Mouse (Mus musculus) testis, adult 2 months (tissue): ENCODE results near the gene Gpatch2l. TPM values are rescaled to one million over a fixed set of nuclear protein-coding genes. Genes with fewer than 3 reads are reported as not detected.
A peak's percentile ranks its signal among the peaks of the same experiment; 100 is the strongest.

Experiments used
- H3K27ac ChIP-seq: fragments of 200-500 bp; 2 replicates; pipeline ENCODE4 v1.5.1; 2012; ENCODE audit warnings: low read depth, low read length; ENCODE audit not compliant: control insufficient read depth, insufficient read depth
- H3K27me3 ChIP-seq: fragments of 200-500 bp; 2 replicates; pipeline ENCODE4 v1.6.1; 2012; ENCODE audit warnings: mild to moderate bottlenecking, low read length, moderate library complexity; ENCODE audit not compliant: control insufficient read depth, insufficient read depth
- H3K36me3 ChIP-seq: fragments of 200-500 bp; 2 replicates; pipeline ENCODE4 v1.6.1; 2012; ENCODE audit warnings: mild to moderate bottlenecking, low read length; ENCODE audit not compliant: control insufficient read depth, insufficient read depth
- H3K4me1 ChIP-seq: fragments of 200-500 bp; 2 replicates; pipeline ENCODE4 v1.6.1; 2012; ENCODE audit warnings: low read length; ENCODE audit not compliant: control insufficient read depth, insufficient read depth
- H3K4me3 ChIP-seq: fragments of 200-500 bp; 2 replicates; pipeline ENCODE4 v1.5.1; 2012; ENCODE audit warnings: low read depth, mild to moderate bottlenecking, low read length, moderate library complexity, mixed read lengths; ENCODE audit not compliant: control insufficient read depth
- CTCF ChIP-seq: fragments of 200-500 bp; IDR thresholded peaks from 2 replicates; pipeline ENCODE4 v1.5.1; 2012; ENCODE audit warnings: low read depth, mild to moderate bottlenecking, inconsistent platforms, low read length, moderate library complexity; ENCODE audit not compliant: control insufficient read depth, insufficient read depth, insufficient replicate concordance
- POLR2A ChIP-seq: fragments of 200-500 bp; IDR thresholded peaks from 2 replicates; pipeline ENCODE4 v1.6.1; 2012; ENCODE audit warnings: low read depth, mild to moderate bottlenecking, inconsistent platforms, low read length, moderate library complexity; ENCODE audit not compliant: control insufficient read depth
- polyA plus RNA-seq: library from polyadenylated mRNA; depleted of rRNA; stranded (reverse); fragments of >200 nt; gene quantifications from 2 replicates; pipeline ENCODE4 v1.2.3, GENCODE M21; 2012

Gpatch2l gene
- polyA plus RNA-seq, 1 experiment, result 14.5 TPM

GRCm38 (mm10) chr12:86285704-86286103 is 44.0 kb downstream of the Gpatch2l start:
- Histone ChIP-seq H3K27me3 (no peaks in the 10 kb centered on the region), H3K4me3 (no peak overlapping the region), H3K27ac (no peak overlapping the region), H3K4me1 (no peaks in the 10 kb centered on the region), H3K36me3 (peaks cover 2% of the 10 kb centered on the region)
- no peak for TF ChIP-seq CTCF
- TF ChIP-seq POLR2A, result no peak

GRCm38 (mm10) chr12:86297450-86297849 is 55.8 kb downstream of the Gpatch2l start:
- H3K4me3 ChIP-seq, result no peak overlapping the region
- no peak for TF ChIP-seq CTCF
- no peak for TF ChIP-seq POLR2A
- H3K27ac ChIP-seq, result no peak overlapping the region
- H3K27me3 ChIP-seq, result no peaks in the 10 kb centered on the region
- H3K4me1 ChIP-seq, result no peaks in the 10 kb centered on the region; the same call in 1 of the 2 replicates
- H3K36me3 ChIP-seq, result no peaks in the 10 kb centered on the region

DNA sequence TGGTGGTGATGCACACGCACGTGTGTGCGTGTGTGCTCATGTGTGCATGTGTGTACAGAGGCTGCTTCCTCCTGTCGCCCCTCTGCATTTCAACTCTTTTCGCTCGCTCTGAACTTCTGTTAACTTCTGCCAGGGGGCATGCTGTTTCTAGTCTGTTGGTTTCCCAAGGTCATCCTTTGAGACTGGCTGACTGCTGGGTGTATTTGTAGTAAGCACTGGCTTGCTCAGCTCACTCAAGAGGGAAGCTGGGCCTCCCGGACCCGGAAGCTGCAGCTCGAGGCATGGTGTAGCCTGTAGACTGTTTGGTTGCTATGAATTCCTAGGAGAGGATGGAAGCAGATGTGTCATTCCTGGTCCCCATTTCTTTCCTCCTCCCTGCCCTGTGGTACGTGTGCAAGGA is 61.3 kb downstream of the Gpatch2l start:
- no peaks in the 10 kb centered on the region for H3K27me3 ChIP-seq
- H3K27ac ChIP-seq, result no peak overlapping the region
- H3K4me3 ChIP-seq, result no peak overlapping the region
- no peak for TF ChIP-seq CTCF
- no peak for TF ChIP-seq POLR2A
- H3K4me1 ChIP-seq, result no peaks in the 10 kb centered on the region; the same call in 1 of the 2 replicates
- H3K36me3 ChIP-seq, result no peaks in the 10 kb centered on the region

- Histone ChIP-seq H3K36me3 (no peaks in the 10 kb centered on the region), H3K27ac (no peak overlapping the region), H3K4me1 (no peaks in the 10 kb centered on the region; the same call in 1 of the 2 replicates), H3K27me3 (no peaks in the 10 kb centered on the region), H3K4me3 (no peak overlapping the region)
- TF ChIP-seq POLR2A, result no peak
- TF ChIP-seq CTCF, result no peak
Observed at GRCm38 (mm10) chr12:86305045-86305444, 63.4 kb downstream of the Gpatch2l start.

GRCm38 (mm10) chr12:86305635-86306243 is 64.1 kb downstream of the Gpatch2l start:
- H3K4me3 ChIP-seq, result peak overlapping the region; percentile 1
- H3K27ac ChIP-seq, result no peak overlapping the region
- no peaks in the 10 kb centered on the region for H3K27me3 ChIP-seq
- H3K4me1 ChIP-seq, result no peaks in the 10 kb centered on the region; the same call in 1 of the 2 replicates
- TF ChIP-seq POLR2A (no peak), CTCF (0 out of 2 replicates have a peak, but pooled peaks have one; percentile 12)
- H3K36me3 ChIP-seq, result no peaks in the 10 kb centered on the region

- Histone ChIP-seq H3K27ac (no peak overlapping the region), H3K36me3 (no peaks in the 10 kb centered on the region), H3K27me3 (no peaks in the 10 kb centered on the region), H3K4me3 (no peak overlapping the region), H3K4me1 (no peaks in the 10 kb centered on the region; the same call in 1 of the 2 replicates)
- TF ChIP-seq CTCF (no peak), POLR2A (no peak)
Observed at GRCm38 (mm10) chr12:86309474-86309873, 67.8 kb downstream of the Gpatch2l start.

DNA sequence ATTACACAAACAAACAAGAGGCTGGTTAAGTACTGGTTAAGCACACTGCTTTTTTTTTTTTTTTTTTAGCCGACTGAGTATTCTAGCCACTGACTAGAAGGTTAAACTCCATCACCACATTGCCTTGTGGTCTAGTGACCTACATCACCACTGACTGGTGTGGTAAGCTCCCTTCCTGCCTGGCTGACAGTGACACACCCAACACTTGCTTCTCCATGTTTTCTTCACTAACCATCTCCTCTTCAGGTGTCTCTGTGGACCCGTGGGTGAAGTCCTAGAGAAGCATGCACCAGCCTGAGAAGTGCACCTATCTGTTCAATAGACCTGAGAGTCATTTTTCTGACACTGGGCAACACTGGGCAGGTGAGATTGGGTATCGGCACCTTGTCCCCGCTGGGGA is 68.2 kb downstream of the Gpatch2l start:
- H3K4me1 ChIP-seq, result no peaks in the 10 kb centered on the region; the same call in 1 of the 2 replicates
- no peaks in the 10 kb centered on the region for H3K36me3 ChIP-seq
- no peak overlapping the region for H3K27ac ChIP-seq
- no peak for TF ChIP-seq POLR2A
- no peaks in the 10 kb centered on the region for H3K27me3 ChIP-seq
- H3K4me3 ChIP-seq, result no peak overlapping the region

DNA sequence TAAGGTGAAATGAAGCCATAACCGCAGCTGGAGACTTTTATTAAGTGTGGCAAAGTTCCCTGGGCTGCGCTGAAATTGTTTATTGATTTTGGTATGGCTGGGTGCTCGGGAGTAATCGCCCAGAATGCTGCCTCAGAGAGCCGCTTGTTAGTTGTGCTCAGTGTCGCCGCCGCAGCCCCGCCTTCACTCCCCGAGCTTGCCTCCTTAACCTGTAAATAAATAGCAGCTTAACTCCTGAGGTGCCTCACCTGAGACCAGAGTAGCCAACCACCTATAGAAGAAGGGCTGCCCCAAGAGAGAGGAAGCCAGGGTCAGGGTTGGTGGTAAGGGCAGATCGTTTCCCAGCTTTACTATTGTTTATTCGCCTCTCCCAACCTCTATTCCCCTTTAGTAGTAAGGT is 79.0 kb downstream of the Gpatch2l start:
- Histone ChIP-seq H3K27ac (no peak overlapping the region), H3K4me3 (no peak overlapping the region), H3K4me1 (no peaks in the 10 kb centered on the region), H3K36me3 (no peaks in the 10 kb centered on the region), H3K27me3 (no peaks in the 10 kb centered on the region)
- TF ChIP-seq POLR2A (no peak), CTCF (no peak)
